Mouse (Mus musculus) MN1 (cell line): ENCODE results near the gene Neurl2.
"Not testable (repeated sequence)": the region's sequence is repeated elsewhere in the genome, so short reads cannot be mapped to it uniquely, and the experiment has no call there.

Experiments used
- DNase-seq: peaks from one replicate; pipeline ENCODE4 v3.0.0-alpha.2; 2016; ENCODE audit warnings: low spot score

The Neurl2 gene

DNA sequence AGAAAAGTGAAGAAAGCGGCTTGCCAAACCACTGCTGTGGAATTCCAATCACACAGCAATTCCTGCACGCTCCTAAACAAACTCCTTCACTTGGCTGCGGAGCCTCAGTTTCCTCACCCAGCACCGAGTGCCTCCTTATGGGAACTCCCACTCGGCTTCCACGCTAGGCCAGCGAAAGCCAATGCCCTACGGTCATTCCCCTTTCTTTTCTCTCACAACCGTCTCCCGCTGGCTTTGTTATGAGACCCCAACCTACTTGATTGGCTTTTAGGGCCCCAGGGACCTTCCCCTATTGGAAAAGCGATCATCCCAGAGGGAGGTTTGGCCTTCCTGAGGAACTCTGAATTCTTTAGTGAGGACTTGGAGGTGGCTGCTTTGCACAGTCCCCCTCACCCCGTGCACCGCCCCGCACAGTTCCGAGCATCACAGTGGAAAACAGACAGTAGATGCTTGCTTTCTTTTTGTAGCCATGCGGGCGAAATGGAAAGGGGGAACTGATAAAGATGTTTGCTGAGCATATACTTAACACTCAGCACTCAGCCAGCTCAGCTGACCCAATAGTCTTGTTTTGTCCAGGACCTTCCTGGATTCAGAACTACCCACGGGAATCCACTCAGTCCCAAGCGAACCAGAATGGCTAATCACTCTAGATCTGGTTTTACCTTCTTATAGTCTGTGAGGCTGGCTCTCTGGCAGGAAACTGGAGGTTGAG lies 24.7 kb upstream of the Neurl2 start:
- DNase-seq: no peak

DNA sequence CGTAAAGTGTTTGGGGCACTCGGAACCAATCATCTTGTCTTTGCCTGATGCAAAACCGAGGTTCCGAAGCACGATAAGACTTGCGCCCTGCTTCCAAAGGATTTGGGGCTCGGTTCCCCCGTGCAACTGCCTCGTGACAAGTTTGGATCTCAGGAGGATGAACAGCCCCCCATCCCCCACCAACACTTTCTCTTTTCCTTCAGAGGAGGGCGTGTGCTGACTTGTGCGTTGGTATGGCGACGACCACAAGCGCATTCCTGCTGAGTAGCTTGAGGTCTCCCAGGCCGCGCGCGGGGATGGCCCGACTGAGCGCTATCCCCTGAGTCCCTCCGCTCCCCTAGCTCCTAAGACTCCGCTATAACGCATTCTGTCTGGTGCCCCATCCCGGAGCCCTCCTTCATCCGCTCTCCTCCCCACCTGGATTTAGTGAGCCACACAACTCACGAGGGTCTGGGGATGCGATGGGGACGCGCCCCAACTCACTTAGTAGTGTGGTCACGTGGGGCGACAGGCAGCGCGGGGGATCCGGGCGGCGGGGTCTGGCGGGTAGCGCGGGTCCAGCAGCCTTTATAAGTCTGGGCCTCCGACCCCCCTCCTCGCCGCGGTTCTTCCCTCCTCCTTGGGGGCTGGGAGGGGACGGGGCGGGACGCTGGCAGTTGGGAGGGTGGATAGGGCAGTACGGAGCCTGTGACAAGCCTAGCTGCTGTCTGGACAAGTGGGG lies 24.0 kb upstream of the Neurl2 start, which contains the start of gene Pltp:
Pltp (minus strand) TSS at position 611 of the 721 bp plus-strand sequence.
- DNase-seq: peak; percentile 65

DNA sequence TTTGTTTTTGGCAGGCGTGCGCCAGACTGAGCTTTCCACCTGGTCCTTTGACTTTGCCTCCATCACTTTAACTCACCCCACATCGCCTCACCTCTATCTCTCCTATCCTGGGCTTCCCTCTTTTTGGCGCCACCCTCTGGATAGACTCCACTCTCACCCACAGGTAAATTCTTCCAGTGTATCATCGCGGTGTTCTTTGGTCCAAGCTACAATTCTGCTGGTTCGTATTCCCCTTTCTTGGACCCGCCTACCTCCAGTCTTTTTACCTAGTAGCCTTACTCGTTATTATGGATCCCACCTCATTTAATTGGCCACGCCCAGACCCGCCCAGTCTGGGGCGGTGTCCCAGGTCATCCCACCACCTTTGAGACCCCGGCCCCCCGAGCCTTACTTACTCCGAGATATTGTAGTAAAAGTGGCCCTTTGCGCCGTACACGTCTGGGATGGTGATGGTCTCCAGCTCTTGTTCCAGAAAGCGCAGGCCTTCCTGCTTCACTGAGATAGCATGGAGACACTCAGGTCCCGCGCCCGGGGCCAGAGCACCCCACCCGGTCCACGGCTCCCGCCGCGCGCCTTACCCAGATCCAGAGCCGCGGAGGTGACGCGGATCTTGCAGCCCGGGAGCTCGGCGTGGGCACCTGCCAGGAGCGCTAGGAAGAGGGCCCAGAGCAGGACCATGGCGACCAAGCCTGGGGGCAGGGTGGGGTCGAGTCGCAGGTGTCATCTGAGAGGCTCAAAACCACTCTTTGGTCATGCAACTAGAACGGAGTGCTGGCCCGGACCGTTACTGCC lies 23.2 kb upstream of the Neurl2 start:
- DNase-seq: peak; percentile 37

DNA sequence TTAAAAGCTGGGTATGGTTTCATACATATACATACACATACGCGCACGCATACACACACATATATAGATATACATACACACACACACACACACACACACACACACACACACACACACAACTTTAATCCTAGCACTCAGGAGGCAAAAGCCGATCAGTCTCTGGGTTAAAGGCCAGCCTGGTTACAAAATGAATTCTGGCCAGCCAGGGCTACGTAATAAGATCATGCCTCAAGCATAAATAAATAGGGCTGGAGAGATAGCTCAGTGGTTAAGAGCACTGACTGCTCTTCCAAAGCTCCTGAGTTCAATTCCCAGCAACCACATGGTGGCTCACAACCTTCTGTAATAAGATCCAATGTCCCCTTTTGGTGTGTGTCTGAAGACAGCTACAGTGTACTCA lies 22.3 kb upstream of the Neurl2 start:
- DNase-seq: not testable (repeated sequence)

DNA sequence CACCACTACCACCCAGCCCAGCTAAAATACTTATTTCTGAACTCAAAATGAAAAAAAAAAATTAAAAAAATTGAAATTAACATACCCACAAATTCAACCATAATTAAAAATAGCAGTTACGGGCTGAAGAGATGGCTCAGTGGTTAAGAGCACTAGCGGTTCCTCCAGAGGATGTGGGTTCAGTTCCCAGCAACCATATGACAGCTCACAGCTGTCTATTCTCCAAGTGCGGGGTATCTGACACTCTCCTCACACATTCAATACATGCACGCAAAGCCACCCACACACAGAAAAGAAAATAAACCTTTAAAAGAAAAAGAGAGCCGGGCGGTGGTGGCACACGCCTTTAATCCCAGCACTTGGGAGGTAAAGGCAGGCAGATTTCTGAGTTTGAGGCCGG lies 16.8 kb upstream of the Neurl2 start:
- no peak for DNase-seq

DNA sequence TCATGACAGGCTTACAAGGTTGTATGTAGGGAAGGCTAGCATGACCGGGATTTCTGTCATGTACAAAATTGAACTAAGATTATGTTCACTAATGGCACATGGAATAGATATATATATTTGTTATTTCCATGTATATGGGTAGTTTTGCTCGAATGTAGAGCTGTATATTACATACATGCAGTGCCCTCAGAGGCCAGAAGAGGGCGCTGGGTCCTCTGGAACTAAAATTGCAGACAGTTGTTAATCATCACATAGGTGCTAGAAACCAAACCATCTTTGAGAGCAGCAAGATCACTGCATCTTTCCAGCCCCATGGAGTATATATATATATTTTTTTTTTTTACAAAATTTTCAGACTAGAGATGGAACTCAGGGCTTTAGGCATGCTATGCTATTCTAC lies 12.5 kb upstream of the Neurl2 start:
- no peak for DNase-seq

DNA sequence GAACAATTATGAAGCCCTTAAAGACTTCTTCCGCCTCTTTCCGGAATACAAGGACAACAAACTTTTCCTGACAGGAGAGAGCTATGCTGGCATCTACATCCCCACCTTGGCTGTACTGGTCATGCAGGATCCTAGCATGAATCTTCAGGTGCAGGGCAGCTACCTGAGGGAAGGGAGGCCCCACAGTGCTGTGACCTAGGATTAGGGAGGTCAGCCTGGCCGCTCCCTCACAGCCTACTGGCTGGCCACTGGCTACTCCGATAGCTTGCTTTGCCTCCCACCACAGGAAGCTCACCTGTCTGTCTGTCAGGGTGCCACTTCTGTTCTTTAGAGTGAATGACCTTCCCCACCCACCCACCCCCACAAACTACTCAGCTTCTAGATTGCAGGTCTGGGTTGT lies 1.9 kb upstream of the Neurl2 start:
- DNase-seq: no peak

DNA sequence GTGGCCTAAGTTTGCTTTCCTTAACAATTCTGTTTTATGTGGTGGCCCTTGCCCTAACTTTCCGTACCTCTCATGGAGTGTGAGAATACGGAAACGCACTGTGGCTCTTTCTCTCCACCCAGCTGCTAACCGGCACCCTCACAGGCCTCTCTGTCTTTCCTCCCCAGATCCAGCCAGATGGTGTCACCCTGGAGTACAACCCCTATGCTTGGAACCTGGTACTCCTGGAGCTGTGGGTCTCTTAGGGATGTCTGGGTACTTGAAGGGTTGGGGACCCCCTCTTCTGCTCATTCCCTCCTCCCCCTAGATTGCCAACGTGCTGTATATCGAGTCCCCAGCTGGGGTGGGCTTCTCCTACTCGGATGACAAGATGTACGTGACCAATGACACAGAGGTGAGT lies 1.3 kb upstream of the Neurl2 start:
- DNase-seq: peak; percentile 57

DNA sequence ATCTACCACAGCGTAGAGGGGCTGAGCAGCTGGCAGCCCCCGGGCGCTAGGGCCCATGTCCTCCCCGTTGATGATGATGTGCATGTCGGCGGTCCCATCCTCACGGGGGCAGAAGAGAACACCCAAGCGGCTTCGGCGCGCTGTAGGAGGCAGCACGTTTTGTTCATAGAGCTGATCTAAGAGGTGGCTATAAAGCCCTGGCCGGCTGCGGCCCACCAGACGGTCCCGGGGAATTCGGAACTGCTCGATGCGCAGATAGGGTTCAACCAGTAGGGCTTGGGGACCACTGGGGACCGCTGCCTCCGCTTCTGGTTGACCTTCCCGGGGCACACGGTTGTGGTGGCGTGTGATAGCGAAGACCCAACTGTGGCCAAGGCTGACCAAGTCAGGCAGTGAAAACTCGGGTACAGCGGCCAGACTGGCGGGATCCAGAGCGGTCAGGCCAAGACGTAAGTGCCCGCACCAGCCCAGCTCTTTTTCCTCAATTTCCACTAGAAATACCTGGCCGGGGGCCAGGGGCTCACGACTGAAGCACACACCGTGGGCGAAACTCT lies 431 bp downstream of the Neurl2 start, which contains the start of gene Ctsa:
Ctsa (plus strand) TSS at position 126 of the 554 bp plus-strand sequence.
- DNase-seq: peak; percentile 88

DNA sequence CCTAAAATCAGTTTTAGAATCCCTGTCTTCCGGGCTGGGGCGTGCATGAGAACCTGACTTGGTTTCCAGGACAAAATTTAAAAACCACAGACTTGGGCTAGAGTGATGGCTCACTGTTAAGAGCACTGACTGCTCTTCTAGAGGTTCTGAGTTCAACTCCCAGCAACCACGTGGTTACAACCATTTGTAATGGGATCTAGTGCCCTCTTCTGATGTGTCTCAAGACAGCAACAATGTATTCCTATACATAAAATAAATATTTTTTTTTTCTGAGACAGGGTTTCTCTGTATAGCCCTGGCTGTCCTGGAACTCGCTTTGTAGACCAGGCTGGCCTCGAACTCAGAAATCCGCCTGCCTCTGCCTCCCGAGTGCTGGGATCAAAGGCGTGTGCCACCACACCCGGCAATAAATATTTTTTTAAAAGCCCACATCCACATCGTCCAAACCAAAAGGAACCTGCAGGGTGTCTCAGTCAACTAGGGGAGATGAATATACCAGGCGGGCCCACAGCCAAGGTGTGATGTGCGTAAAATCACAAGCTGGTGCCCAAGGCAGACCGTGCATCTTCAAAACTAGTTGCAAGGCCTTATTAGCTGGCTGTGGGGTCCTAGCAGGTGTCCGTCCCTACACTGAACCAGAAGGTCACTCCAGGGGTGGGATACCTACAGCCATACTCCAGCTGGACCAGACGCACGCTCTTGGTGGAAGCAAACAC lies 1.1 kb downstream of the Neurl2 start:
- DNase-seq: no peak

DNA sequence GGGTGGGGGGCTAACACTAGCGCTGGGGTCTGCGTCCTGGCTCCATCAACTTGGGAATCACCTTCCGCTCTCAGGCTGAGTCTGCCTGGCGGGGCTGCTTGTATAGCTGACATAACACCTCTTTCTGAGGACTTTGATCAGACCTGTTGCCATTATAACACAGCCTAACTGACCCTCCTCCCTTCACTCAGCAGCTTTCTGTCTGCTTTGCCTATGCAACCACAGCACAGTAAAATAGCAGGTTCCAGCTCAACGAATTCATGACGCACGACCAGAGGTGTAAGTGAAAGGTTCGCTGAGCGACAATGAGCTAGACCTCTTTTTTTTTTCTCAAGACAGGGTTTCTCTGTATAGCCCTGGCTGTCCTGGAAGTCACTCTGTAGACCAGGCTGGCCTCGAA lies 2.2 kb downstream of the Neurl2 start:
- DNase-seq: no peak

DNA sequence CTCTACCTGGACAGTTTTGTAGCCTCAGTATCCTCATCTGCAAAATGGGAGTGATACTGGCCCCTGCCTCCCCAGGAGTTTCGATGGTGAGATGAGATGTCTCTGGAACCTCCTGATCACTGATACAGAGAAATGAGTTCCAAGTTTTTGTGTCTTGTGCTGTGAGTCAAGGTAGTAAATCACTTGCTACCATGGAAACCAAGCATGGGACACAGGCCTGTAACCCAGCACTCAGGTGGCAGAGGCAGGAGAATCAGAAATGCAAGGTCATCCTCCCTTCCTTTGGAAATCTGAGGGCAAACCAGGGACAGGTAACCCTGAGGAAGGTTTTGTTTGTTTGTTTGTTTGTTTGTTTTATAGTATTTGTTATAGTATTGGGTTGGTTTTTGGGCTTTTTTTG lies 4.2 kb downstream of the Neurl2 start:
- DNase-seq: no peak

DNA sequence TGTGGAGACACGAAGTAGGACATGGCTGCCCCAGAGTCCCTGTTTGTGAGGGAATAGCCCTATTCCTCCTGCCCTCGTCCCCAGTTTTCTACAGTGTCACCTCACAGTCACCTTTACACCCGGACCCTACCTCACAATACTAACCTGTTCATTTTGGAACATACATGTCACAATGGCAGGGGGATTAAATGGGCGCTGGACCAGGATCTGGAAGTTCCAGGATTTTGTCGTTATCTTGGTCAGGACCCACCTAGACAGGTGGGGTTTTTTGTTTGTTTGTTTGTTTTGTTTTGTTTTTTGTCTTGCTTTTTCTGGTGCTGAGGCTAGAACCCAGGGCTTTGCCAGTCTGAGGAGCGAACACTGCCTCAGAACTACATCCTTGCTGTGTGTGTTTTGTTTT lies 4.8 kb downstream of the Neurl2 start, which contains the start of gene Spata25:
Spata25 (minus strand) TSS at position 101 of the 400 bp plus-strand sequence.
- no peak for DNase-seq

DNA sequence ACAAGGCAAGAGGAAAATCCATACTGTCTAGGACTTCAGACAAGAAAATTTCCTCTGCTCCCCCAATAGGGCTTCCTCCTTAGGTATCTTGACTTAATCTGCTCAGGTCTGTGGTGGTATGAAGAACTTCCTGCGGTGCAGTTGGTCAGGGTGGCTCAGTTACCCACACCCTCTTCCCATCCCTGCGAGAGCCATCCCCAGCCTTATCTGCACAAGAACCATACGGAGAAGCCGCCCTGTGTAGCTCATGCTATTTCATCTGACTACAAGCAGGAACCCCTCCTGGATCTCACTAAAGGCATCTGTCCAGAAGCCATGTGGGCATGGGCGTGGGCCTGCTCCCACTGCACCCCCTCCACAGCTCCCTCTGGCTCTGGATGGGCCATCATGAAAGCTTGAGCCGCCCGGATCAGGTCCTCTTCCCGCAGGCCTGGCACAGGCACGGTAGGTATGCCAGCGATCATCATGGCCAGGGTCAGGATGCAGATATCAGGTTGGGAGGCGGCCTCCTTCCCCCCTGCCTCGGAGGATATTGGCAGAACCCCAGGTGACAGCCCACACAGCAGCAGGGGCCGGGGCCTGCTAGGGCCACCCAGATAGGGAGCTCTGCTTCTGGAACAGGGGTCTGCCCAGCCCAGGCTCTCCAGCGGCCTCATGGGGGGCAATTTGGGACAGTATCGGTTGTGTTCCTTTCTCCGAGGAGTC lies 6.0 kb downstream of the Neurl2 start:
- DNase-seq: no peak

DNA sequence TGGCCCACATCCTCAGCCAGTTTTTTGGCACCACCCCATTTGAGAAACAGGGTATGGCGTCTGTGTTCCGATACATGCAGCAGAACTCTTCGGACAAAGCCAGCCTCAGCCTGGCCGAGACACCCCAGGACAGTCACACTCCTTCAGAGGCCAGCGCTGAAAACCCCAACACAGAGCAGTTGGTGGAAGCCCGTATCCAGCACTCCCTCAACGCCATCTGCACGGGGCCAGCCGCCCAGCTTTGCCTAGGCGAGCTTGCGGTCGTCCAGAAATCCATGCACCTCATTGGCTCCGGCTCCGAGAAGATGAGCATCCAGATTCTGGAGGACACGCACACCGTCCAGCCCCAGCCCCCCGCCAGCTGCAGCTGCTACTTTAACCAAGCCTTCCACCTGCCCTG lies 7.7 kb downstream of the Neurl2 start:
- no peak for DNase-seq

DNA sequence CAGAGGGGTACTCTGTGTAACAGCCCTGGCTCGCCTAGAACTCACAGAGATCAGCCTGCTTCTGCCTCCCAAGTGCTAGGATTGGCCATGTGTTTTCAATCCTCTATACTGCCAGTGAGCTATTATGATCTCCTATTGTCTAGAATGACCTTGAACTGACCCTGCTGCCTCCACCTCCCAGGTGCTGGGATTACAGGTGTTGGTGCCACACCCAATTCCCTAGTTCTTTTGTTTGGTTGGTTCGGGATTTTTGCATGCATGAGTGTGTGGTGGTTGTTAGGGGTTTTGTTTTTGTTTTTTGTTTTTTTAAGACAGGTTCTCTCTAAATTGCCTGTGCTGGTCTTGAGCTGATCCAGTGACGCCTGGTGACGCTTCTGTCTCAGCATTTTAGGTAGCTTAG lies 9.3 kb downstream of the Neurl2 start:
- DNase-seq: no peak

DNA sequence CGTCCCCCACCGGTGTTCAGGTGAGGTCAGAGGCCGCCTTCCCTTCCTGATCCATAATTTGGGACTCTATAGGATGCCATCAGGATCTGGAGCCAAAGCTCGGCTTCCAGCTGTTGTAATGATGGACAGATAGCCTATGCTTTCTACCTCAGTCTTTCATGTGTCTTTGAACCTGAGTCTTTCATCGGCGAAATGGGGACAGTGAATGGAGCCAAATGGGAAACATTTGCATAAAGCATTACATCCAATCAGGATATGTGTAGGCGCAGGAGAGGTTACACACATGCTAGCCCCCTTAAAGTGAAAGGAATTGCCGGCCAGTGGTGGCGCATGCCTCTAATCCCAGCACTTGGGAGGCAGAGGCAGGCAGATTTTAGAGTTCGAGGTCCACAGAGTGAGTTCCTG lies 10.1 kb downstream of the Neurl2 start:
- peak; percentile 72 for DNase-seq

DNA sequence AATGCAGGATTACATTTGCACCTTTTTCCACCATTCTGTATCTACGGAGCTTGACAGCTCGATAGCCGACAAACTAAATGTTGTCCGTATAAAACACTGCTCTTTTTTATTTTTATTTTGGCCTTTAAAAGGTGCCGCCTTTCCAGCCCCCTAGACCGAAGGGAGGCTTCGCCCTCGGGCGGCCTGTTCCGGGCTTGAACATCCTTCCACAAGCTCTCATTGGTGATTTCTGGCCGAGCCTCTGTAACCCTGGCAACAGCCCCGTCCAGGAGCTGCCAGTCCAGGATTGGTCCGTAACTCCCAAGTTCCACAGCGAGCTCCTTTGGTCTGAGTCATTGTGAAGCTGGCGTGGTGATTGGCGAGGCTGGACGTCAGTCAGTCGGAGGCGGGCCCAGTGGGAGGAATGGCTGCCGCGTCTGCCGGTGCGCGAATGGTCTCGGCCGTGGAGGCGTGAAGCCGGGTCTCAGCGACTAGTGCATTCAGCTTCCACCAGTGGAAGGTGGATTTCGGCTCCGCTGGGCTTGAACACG lies 10.6 kb downstream of the Neurl2 start, which contains the start of gene Zswim1:
Zswim1 (plus strand) TSS at position 51 of the 530 bp plus-strand sequence.
- DNase-seq: peak; percentile 99

DNA sequence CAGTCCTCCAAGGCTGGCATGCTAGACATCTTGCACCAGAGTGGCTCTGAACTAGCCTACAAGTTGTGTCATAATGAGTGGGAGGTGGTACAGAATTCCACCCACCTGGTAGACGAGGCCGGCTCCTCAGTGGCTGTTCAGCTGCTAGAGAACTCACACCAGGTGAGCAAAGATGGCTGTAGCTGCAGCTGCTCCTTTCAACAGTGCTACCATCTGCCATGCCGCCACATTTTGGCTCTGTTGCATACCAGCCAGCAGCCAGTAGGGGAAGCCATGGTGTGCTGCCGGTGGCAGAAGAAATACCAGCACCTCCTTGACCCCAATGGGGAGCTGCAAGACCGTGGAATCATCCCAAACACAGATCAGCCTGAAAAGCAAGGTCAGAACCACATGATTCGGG lies 12.2 kb downstream of the Neurl2 start:
- no peak for DNase-seq

DNA sequence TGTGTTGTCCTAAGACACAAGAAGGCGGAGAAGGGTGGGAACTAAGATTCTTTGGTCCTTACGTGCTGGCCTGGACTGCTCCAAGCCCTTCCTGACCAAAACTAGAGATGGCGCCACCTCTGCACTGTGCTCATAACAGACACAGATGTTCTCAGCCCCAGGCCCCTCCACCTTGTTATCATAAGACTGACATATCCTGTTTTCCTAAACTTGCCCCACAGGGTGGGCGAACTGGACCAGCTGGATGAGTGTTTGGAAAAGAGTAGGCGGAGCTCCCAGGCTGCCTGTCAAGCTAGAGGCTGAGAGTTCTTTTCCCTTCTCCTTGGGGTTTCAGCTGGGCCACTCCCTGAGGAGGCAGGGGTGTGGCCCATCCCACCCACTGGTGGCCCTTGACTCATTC lies 15.6 kb downstream of the Neurl2 start:
- no peak for DNase-seq

DNA sequence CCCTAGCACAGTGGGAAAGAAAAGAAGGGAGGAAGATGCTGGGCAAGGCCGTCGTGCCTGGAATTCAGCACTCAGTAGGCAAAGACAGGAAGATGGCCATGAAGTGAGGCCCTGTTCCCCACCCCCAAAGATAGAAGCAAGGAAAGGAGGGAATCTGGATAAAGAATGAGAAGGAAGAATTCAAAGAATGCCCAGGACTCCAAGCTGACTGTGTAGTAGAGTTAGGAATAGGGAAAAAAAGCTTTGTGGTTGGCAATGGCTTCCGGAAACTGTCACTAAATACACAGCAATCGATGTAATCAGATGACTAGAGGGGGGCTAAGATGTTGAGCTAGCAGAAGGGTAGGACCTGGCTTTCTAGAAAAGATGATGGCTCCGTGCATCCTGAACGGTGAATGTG lies 16.1 kb downstream of the Neurl2 start:
- DNase-seq: no peak
